Mouse (Mus musculus) lung, postnatal 14 days (tissue): ENCODE measurements around the gene Snx29.
A peak's percentile ranks its signal among the peaks of the same experiment; 100 is the strongest.

Source experiments
- DNase-seq: peaks from one replicate; pipeline ENCODE4 v3.0.0; 2021

The Snx29 gene

DNA sequence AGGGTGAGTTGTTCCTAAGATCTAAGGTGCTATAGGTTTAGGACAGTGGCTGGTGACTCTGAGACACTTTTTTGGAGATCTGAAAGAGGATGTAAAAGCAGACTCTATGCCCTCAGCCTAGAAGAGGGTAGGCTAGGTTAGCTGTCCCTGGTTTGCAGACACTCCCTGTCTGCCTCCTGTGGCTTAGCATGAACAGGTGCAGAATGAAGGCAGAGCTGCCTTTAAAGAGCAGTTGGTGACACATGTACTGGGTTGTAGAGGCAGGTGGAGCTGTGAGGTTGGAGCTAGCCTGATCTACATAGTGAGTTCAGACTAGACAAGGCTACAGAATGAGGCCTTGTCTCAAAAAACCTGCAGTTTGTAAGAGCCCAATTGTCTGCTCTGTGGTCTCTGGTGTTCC lies 427.9 kb downstream of the Snx29 start:
- no peak for DNase-seq

DNA sequence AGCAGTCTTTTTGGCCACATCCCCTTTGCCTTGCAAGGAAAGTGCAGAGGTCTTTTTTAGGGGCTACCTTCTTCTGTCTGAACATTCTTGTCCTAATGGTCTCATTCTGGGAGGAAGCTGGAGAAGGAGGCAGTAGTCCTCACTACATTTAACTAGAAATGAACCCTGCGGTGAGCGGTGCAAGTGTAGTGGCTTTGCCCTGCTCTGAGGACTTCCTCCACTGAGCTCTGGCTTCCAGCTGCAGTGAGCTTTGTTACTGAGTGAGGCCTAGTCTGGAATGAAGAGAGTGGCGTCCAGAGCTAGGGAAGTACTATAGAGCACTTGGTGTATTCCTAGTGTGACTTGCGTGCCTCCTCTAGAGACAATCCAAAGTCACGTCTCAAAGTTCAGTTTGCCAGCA lies 429.8 kb downstream of the Snx29 start:
- DNase-seq: no peak

DNA sequence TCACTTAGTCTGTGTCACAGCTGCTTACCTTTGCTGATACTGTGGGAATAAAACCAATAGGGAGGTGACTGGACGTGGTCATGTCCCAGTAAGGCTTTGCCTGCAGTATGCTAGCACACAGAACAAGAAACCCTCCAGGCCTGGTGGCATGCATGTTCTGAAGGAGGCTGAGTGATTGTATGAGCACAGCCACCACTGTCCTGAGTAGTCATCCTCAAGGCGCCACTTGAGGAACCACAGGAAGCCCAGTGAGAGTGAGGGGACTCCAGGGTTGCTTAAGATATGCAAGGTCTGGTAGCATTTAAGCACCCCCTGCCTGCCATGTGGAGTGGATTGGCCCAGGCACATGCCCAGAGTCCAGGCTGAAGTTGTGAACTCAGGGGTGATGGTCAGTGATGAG lies 430.8 kb downstream of the Snx29 start:
- no peak for DNase-seq

DNA sequence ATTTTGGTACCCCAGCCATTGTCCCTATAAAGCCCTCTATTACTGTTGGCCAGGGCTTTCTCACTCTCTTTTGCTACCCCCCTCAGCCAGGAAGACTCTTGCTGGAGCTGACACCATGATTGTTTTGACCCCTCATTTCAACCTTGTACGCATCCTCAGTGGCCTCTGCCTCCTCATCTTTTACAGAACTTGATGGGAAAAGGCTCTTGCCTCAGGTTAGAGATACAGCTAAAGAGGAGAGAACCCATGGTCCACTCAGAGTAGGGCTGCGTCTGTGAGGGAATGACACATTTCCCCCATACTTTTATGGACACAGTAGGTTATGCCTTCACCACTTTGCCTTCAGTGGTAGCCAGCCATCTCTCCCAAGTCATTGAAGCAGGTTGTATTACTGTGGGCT lies 431.4 kb downstream of the Snx29 start:
- no peak for DNase-seq

DNA sequence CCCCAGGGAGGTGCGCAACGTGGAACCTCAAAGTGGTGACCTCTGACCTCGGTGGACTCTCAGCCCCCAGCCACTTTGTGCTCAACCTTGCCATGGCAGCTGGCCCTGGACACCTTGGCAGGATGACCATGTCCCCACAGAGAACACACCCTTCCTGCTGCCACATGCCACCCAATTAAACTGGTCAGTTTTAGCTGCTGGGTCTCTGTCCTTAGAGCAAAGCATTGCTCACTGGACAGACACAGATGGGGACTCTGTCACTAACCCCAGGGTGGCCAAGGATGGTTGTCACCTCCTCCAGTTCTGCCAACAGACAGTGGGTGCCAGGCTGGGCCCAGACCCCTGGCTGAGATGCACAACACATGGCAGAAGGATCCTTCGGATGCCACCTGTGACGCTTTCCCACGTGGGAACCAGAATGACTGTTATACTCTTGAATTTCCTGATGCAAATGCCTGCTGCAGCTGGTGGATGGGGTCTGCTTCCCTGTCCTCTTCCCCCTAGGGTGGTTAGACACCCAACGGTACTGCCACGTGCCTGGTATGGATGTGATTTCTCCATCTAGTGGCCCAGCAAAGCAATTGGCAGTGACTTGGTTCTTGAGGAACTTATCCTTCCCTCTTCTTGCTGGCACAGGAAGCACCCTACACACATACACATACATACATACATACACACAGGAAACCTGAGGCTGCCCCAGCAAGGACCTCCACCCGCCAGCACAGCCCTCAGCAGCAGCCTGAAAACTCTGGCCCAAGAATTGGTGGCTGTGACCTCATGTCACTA lies 432.8 kb downstream of the Snx29 start:
- DNase-seq: no peak

DNA sequence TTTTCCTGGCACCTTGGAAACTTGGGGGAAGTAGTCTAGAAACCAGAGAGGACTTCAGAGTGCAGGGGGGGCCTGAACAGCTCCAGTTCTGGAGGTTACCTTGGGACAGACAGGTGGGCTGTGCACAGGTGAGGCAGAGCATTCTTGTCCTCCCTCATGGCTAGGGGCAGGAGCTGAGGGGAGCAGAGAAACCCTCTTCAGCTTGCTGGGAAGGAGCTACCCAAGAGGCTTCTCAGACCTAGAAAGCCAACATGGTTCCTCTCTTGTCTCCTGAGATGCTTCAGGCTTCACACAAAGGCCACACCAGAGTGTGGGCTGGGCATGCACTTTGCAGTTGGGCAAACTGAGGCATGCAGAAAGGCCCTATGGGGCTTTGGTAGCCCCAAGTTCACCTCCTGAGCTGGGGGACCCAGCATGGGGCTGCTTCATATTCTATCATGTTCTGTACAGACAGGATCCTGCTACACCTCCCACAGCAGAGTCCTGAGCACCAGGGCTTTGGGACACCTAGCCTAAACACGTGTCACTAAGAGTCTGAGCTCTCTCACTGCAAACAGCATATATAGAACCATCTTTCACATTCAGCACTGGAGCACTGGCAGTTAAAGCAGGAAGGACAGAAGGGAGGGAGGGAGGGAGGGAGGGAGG lies 434.0 kb downstream of the Snx29 start:
- DNase-seq: no peak

DNA sequence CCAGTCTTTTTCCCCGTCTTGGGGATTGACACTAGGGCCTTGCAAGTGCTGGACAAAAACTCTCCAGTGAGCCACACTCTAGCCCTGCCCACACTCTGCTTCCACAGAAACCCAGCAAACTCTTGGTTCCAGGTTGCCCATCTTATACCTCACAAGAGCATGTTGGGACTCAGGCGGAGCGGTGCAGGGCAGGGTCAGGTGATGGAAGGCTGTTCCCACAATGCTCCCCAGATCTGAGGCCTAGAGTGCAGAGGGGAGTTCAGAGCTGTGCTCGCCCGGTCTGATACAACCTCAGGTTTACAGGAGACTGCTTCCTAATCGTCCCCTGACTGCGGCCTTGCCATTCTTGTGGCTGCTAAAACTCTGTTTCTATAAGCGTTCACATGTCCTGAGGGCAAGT lies 434.8 kb downstream of the Snx29 start:
- DNase-seq: no peak

DNA sequence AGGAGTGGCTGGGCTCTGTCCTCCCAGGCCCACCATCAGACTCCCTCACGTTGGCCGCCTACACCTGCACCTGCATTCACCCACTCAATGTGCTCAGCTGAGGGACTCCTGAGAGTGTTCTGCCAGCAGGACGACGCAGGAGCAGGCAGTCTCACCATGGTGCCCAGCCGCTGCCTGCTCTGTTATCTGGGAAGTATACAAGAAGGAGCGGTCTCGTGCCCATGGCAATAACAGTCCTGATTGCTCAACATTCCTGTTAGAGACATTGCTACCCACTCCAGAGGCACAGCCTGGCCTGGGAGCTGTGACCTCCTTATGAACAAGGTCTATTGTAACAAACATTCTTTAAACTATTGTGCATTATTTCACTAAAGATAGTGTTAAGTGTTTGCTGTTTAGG lies 435.2 kb downstream of the Snx29 start:
- DNase-seq: peak; percentile 20

DNA sequence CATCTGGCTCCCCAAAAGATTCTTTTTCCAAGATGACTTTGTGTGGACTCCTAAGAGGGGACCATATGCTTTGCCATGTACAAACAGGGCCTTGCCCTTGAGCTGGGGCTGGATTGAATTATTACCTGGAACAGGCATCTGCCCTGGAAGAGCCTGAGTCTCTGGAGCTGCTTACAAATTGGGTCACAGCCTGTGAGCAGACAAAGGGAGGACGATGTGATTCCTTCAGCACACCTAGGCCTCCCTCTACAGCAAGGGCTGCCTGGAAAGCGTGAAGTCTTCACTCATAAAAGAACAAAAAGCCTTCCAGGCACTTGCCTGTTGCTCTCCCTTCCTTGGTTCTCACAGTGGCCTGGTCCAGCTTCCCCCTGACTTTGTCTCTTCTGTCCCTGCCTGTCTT lies 449.6 kb downstream of the Snx29 start:
- DNase-seq: no peak

DNA sequence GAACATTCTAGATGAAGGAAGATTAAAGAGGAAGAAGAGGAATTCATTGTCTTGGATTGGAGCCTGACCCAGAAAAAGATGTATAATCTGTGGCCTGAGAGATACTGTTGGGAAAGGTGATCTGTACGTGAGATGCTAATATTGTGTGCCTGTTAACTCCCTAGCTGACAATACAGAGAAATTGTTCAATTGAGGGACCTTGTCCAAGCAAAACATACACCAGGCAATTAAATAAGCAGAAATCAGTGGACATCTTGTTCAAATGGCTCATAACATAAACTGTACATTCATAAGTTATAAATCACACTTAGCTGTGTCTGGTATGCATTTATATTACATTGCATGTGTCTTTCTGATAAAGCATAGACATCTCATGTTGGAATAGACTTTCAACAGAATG lies 451.6 kb downstream of the Snx29 start:
- DNase-seq: no peak

DNA sequence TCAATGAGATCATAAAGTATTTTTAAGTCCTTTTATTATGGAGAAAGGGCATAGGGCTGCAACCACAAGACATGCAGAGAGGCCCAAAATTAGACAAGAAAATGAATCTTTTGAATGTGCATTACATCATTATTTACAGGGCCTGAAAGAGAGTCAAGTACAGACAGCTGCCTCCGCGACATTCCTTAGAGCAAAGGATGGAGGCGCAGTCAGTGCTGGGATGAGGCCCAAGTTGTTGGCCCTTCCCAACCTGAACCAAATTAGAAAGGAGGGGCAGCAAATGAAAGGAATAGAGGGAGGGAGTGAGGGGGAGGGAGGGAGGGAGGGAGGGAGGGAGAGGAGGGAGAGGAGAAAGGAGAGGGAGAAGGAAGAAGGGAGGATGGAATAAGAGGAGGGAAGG lies 453.8 kb downstream of the Snx29 start:
- DNase-seq: no peak

DNA sequence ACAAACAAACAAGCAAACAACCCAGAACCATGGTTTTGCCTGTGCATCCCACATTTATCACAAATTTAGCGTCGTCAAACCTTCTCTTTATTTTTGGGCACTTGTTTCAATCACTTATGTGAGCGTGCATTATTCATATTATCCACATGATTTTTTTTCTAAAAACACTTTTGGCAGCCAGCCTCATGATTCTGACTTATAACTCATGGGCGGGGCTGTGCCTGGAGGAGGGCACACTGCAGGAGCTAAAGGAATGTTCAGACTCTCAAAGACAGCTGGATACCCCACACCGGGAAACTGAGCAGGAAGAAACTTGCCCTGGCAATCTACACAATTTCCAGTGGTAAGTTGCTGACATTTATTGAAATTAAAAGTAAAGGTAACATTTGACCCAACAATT lies 455.5 kb downstream of the Snx29 start:
- no peak for DNase-seq

DNA sequence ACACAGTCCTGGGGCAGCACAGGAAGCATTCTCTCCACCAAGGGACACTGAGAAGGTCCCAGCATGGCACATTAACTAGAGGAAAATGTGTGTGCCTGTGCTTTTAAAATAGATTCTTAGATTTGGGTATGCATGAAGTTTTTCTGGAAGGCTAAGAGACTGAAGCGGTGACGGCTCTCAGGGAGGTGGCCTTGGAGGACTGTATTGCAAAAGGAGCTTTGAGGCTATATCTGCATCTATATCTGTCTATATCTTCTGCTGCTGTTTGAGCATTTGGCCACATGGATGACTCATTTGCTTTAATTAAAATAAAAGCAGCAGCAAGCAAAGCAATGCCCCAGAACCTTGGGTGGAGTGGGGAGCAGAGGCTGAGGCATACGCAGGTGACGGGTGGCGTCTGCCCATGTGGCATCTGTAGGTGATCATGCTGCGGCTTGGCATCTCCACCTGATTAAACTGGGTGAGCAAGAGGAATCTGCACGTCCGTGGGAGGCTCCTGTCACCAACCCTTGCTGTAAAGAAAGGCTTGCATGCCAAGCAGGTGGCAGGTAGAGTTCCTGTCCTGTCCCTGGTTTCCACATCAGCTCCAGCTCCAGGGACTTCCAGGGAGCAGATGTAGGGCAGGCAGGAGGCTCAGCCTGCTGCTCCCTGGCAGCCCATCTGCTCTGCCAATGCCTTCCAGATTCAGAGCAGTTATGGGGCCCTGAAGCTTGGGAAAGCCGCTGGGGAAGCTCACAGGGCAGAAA lies 456.2 kb downstream of the Snx29 start:
- no peak for DNase-seq

DNA sequence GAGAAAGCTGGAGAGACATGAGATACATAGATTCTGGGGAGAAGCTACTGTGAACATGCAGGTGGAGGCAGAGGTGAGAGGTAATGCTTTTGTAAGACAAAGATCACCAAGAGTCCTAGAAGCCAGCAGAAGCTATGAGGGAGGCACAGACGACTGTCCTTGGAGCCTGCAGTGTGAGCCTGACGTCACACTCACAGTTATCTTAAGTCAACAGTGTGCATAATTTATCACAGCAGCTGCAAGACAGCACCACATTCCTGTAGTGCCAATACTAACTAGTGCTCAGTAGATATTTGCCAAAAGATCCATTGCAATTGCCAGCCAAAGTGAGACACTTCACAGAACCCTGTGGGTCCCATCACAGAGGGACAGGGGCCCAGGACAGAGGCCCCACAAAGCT lies 459.4 kb downstream of the Snx29 start:
- DNase-seq: no peak

DNA sequence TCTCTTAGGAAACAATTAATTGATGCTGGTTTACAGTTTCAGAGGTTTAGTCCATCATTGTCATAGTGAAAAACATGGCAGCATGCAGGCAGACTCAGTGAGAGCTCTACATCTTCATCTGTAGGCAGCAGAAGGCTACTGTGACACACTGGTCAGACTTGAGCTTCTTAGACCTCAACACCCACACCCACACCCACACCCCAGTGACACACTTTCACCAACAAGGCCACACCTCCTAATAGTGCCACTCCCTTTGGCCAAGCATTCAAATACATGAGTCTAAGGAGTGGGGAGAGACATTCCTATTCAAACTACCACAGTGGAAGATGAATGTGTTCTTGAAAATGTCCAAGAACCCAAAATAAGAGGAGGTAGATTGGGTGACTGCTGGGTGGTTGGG lies 460.6 kb downstream of the Snx29 start:
- DNase-seq: no peak

DNA sequence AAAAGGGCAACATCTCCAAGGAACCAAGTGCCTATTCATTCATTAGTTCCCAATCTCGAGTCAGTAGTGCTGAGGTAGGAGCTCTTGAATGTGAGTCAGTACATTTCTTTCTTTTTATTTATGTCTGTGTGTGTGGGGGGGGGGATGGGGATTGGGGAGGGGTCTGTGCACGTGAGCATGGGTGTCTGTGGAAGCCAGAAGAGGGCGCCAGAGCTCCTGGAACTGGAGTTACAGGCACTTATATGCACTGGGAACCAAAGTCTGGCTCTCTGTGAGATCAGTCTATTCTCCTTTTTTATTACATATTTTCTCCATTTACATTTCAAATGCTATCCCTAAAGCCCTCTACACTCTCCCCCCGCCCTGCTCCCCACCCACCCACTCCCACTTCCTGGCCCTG lies 461.6 kb downstream of the Snx29 start:
- DNase-seq: no peak

DNA sequence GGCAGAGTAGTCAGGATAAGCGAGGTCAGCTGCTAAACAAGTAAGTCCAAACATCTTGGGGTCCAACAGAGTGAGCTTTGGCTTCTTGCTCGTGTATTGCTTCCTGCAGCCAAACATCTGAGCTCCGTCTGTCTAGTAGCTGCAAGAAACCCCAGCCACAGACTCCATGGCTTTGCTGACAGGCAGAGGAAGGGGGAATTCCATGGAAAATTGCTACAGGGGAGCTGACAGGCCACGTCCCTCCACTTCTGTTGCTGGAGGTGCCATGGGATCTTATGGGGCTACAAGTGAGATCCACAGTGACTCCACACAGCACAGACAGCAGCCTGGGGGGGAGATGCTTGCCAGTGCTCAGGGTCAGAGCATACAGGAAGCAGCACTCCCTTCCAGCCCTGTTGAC lies 463.1 kb downstream of the Snx29 start:
- no peak for DNase-seq

DNA sequence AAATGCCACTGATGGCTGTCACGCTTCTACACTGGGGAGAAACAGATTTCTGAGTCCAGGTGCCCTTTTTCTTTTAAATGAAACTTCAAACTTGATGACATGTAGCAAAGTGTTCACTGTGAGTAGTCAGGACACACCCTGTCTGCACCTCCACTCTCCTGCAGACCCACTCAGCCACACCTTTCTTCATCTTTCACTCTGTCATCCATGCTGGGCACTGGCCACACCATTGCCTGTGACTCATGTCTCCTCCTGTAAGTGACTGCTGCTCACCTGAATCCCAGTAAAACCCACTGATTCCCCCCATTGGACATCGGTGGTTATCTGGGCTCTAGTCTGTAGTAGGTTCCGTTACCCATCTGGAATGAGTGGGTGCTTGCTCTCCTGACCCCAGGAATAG lies 467.8 kb downstream of the Snx29 start:
- no peak for DNase-seq

DNA sequence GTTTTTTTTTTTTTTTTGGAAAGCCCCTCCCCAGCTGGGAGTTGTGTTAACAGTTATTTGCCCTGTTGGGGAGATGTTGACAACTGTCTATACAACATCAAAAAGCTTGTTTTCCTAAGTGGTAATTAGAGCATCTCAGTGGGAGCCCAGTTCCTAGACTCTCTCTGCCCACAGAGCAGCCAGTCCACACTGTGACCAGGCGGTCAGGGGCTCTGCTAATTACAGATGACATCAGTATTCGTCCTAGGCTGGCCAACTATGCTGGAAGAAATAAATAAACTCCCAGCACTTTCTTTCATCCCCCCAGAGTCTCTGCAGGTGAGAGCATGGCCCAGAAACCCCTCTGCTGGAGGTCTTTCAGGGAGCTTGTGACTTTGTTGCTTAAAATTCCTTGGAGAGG lies 470.7 kb downstream of the Snx29 start:
- no peak for DNase-seq

DNA sequence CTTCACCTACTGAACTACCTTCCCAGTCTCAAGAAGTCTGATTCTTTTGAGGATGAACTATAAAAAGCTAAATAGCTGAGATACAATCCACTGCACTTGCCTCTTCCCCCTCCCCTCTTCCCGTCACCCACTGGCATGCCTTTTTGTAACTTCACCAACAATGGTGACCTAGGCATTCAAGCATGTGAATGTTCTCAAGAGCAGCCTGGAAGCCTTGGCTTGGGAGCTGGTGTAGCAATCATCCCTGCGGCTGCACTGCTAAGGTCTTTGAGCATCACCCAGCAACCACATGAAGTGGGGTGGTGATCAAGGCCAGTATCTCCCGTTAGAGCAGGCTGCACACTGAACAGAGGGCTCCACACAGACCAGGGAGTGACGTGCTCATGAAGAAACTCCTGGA lies 471.9 kb downstream of the Snx29 start:
- no peak for DNase-seq

DNA sequence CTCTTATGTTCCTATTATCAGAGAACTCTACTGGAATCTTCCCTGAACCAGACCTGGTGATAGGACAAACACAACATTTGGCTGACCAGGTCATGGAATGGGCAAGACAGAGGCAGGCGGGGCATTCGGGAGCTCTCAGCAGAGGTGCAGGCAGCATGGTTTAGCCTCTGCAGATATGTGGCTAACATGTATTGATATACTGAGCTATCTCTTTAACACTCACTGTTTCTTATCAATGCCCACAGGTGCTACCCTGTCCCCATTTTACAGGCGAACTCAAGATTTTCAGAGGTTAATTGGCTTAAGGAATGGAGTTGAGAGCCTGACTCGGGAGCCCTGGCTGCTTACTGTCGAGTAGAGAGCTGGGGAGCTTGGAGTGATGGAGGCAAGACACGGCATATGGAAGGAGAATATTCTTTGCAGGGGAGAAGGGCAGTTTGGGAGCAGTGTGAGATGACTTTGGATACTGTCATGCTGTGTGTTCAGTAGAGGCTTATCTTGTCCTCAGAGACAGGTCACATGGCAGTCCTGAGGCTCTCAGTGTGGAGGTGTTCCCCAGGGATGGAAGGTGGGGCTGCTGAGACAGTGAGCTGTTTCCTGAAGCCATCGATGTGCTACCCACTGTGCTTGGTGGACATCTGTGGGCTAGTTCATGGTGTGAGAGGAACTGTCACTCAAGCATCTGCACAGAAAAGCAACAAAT lies 473.2 kb downstream of the Snx29 start:
- no peak for DNase-seq

DNA sequence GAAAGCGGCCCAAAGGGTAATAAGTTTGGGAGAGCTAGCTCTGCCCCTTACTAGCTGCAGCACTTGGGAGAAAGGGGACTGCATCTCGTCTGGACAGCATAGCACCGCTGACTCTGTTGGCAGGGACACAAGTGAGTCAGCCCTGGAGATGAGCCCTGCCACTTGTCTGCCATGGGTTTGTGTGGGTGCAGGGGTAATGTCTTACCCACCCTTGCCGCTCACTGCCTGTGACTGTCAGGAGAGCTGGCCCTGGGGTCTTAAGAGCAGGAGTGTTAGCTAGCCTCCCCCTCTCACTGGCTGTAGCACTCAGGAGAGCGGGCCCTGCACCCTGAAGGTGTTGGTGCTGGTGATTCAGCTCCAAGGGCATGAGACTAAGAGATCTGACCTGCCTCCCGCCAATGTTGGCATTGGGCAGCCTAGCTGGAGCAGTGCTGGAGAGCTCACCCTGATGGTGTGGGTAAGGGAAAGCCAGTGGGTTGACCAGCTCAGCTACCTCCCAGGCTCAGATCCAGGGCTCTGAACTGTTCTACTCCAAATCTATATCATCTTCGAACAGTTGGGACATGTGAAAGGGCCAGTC lies 479.3 kb downstream of the Snx29 start:
- no peak for DNase-seq
